Mouse (Mus musculus): ENCODE data around the gene Plac1.

- peak; percentile 77 for TF ChIP-seq POLR2A (IDR thresholded peaks at IDR 0.05; ENCODE audit: low read depth, low read length)
- no peak for TF ChIP-seq CTCF (conservative IDR thresholded peaks at IDR 0.05 in 1 of 2, IDR thresholded peaks at IDR 0.05 in 1 of 2; ENCODE audit: low read depth in 2 of 2, low read length in 2 of 2)
- TF ChIP-seq MAFK (IDR thresholded peaks at IDR 0.05; ENCODE audit: insufficient replicate concordance, low read length): no peak
- TF ChIP-seq EP300 (IDR thresholded peaks at IDR 0.05; ENCODE audit: low read length): no peak
- peak; percentile 78; the same call in 1 of the 2 replicates for TF ChIP-seq SIN3A (IDR thresholded peaks at IDR 0.05; ENCODE audit: low read length)
- no peak for TF ChIP-seq MAZ (IDR thresholded peaks at IDR 0.05; ENCODE audit: low read depth, low read length)
- TF ChIP-seq BHLHE40 (IDR thresholded peaks at IDR 0.05; ENCODE audit: low read depth, low read length): no peak
- TF ChIP-seq KAT2A (IDR thresholded peaks at IDR 0.05; ENCODE audit: insufficient replicate concordance, low read length): peak; percentile 56; the same call in 1 of the 2 replicates
- TF ChIP-seq MXI1 (IDR thresholded peaks at IDR 0.05; ENCODE audit: low read depth, low read length): no peak; the same call in 1 of the 2 replicates
Observed at GRCm38 (mm10) chrX:53269289-53270062, 29.6 kb upstream of the Plac1 start, which contains the start of gene Fam122b.
